Mouse (Mus musculus) neural tube, embryonic 13.5 days (tissue): ENCODE data around the gene Ptpre. TPM values are rescaled to one million over a fixed set of nuclear protein-coding genes. Genes with fewer than 3 reads are reported as not detected.
"Not testable (repeated sequence)": the region's sequence is repeated elsewhere in the genome, so short reads cannot be mapped to it uniquely, and the experiment has no call there.

Experiments used
- ATAC-seq: fragments of 200-750 bp; cut with Nextera tagmentation; 2 replicates; pipeline ENCODE4 v1.8.0; 2017; ENCODE audit warnings: low read depth, mild to moderate bottlenecking, moderate TSS enrichment, moderate library complexity
- H3K27ac ChIP-seq: fragments of 300-500 bp; sonication (generic); replicated peaks from 2 replicates; pipeline ENCODE4 v1.5.1; 2015; ENCODE audit warnings: moderate library complexity, mild to moderate bottlenecking, inconsistent platforms
- H3K27me3 ChIP-seq: fragments of 300-500 bp; sonication (generic); 2 replicates; pipeline ENCODE4 v1.6.1; 2015; ENCODE audit warnings: mild to moderate bottlenecking, inconsistent platforms
- H3K36me3 ChIP-seq: fragments of 300-500 bp; sonication (generic); 2 replicates; pipeline ENCODE4 v1.6.1; 2015; ENCODE audit warnings: mild to moderate bottlenecking, inconsistent platforms
- H3K4me1 ChIP-seq: fragments of 300-500 bp; sonication (generic); replicated peaks from 2 replicates; pipeline ENCODE4 v1.6.1; 2015; ENCODE audit warnings: inconsistent platforms
- H3K4me2 ChIP-seq: fragments of 300-500 bp; sonication (generic); 2 replicates; pipeline ENCODE4 v1.6.1; 2015; ENCODE audit warnings: inconsistent platforms, mild to moderate bottlenecking, moderate library complexity
- H3K4me3 ChIP-seq: fragments of 300-500 bp; sonication (generic); 2 replicates; pipeline ENCODE4 v1.5.1; 2015; ENCODE audit warnings: mild to moderate bottlenecking, inconsistent platforms
- H3K9ac ChIP-seq: fragments of 300-500 bp; sonication (generic); 2 replicates; pipeline ENCODE4 v1.6.1; 2015; ENCODE audit warnings: moderate library complexity, mild to moderate bottlenecking, inconsistent platforms
- H3K9me3 ChIP-seq: fragments of 300-500 bp; sonication (generic); 2 replicates; pipeline ENCODE4 v1.6.1; 2016; ENCODE audit warnings: inconsistent platforms
- WGBS: fragments of 180-500 bp; shearing (Covaris S2); methylation state at CpG from one replicate; pipeline ENCODE4 v1.1.7; 2015; 5-methylcytosine and 5-hydroxymethylcytosine counted together
- polyA plus RNA-seq: library from polyadenylated mRNA; unstranded; fragments of >200 nt; fragmentation: Nextera tagmentation; extraction: Ambion mirVana; gene quantifications from 2 replicates; pipeline ENCODE4 v1.2.1, GENCODE M21; 2015

Ptpre gene
- polyA plus RNA-seq, result 4.1 and 5.3 TPM in 2 replicates

GRCm38 (mm10) chr7:135537341-135537901, at the start of gene Ptpre:
Gene Ptpre (plus strand): TSS chr7:135537481.
- Histone ChIP-seq H3K9ac (peak within 1 kb of the TSS; percentile 79), H3K4me2 (peak within 1 kb of the TSS; percentile 87), H3K36me3 (no peaks in the 10 kb centered on the region), H3K27ac (peak within 1 kb of the TSS; percentile 83), H3K4me1 (peaks cover 11% of the 10 kb centered on the region), H3K9me3 (no peaks in the 10 kb centered on the region), H3K4me3 (peak within 1 kb of the TSS; percentile 72), H3K27me3 (peaks cover 20% of the 10 kb centered on the region)
- peak; percentile 97 for ATAC-seq
- WGBS, result 6% methylated on average over 28 of the region's 28 CpGs

GRCm38 (mm10) chr7:135488214-135488810, 49.0 kb upstream of the Ptpre start:
- no peaks in the 10 kb centered on the region for H3K36me3 ChIP-seq
- no peak overlapping the region for H3K27ac ChIP-seq
- no peak overlapping the region for H3K4me3 ChIP-seq
- 0 out of 2 replicates have a peak, but pooled peaks cover 6% of the 10 kb centered on the region for H3K9me3 ChIP-seq
- WGBS, result 74% methylated on average over 6 of the region's 6 CpGs
- H3K27me3 ChIP-seq, result peaks cover 20% of the 10 kb centered on the region
- no peak overlapping the region for H3K4me2 ChIP-seq
- H3K4me1 ChIP-seq, result peaks cover 25% of the 10 kb centered on the region
- no peak for ATAC-seq
- no peak overlapping the region for H3K9ac ChIP-seq

- no peak overlapping the region for H3K9ac ChIP-seq
- peaks cover 22% of the 10 kb centered on the region for H3K4me1 ChIP-seq
- 0 out of 2 replicates have a peak, but pooled peaks cover 7% of the 10 kb centered on the region for H3K27me3 ChIP-seq
- H3K27ac ChIP-seq, result no peak overlapping the region
- no peak overlapping the region for H3K4me2 ChIP-seq
- no peak overlapping the region for H3K4me3 ChIP-seq
- 0 out of 2 replicates have a peak, but pooled peaks cover 6% of the 10 kb centered on the region for H3K9me3 ChIP-seq
- no peaks in the 10 kb centered on the region for H3K36me3 ChIP-seq
- no peak for ATAC-seq
- WGBS, result 84% methylated on average over 9 of the region's 9 CpGs
These were observed 47.4 kb upstream of the Ptpre start for GRCm38 (mm10) chr7:135489724-135490499.

- H3K27ac ChIP-seq, result no peak overlapping the region
- no peak overlapping the region for H3K4me2 ChIP-seq
- 0 out of 2 replicates have a peak, but pooled peaks cover 4% of the 10 kb centered on the region for H3K27me3 ChIP-seq
- H3K36me3 ChIP-seq, result no peaks in the 10 kb centered on the region
- H3K9me3 ChIP-seq, result 0 out of 2 replicates have a peak, but pooled peaks cover 6% of the 10 kb centered on the region
- no peak for ATAC-seq
- peaks cover 16% of the 10 kb centered on the region for H3K4me1 ChIP-seq
- no peak overlapping the region for H3K4me3 ChIP-seq
- H3K9ac ChIP-seq, result no peak overlapping the region
- WGBS, result 65% methylated on average over 8 of the region's 8 CpGs
These were observed 46.8 kb upstream of the Ptpre start for GRCm38 (mm10) chr7:135490500-135490886.

DNA sequence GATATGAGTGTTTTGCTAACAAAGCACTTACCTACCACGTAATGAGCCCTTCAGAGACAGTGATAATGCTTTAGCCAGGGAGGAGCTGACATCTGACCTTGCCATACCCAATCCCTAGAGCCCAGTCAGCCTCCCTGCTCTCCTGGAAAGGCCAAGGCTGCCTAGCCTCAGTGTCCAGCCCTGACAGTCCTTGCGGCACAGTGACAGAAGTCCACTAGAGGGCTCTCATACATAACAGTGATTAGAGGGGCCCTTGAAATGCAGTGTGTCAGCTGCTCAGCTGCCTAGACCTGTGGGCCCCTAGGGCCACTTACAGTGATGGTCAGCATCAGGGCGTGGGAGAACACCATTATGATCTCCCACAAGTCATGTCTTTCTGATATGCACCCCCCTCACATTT, 42.0 kb upstream of the Ptpre start:
- no peak overlapping the region for H3K9ac ChIP-seq
- 0 out of 2 replicates have a peak, but pooled peaks cover 6% of the 10 kb centered on the region for H3K9me3 ChIP-seq
- H3K27ac ChIP-seq, result no peak overlapping the region
- no peak overlapping the region for H3K4me3 ChIP-seq
- H3K27me3 ChIP-seq, result no peaks in the 10 kb centered on the region
- H3K4me1 ChIP-seq, result no peaks in the 10 kb centered on the region
- no peak overlapping the region for H3K4me2 ChIP-seq
- H3K36me3 ChIP-seq, result no peaks in the 10 kb centered on the region
- 44% methylated on average over 3 of the region's 3 CpGs for WGBS
- no peak for ATAC-seq

DNA sequence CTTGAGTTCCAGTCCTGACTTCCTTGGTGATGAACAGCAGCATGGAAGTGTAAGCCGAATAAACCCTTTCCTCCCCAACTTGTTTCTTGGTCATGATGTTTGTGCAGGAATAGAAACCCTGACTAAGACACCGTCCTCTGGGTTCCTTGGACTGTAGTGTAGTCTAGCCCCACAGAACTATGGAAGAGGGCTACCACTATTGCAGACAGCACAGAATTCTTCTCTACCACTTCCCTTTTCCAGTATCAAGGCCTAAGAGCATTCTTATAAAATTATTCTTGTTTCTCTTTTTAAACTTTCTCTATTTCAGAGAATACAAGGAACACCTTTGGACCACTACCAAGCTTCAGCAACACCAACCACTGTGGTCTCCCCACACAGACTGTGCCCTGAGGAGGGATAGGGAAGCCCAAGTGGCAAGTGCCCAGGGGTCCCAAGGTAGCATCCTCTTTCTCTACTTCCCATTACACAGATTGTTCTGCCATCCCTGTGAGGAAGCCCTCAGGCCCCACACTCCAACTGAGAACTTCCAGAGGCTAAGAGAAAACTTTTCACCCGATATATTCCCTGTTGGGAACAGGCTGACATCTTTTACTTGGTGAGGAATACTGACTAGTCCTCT, 38.6 kb upstream of the Ptpre start:
- Histone ChIP-seq H3K27ac (no peak overlapping the region), H3K9me3 (no peaks in the 10 kb centered on the region), H3K4me3 (no peak overlapping the region), H3K4me1 (no peaks in the 10 kb centered on the region), H3K27me3 (no peaks in the 10 kb centered on the region), H3K4me2 (no peak overlapping the region), H3K36me3 (no peaks in the 10 kb centered on the region), H3K9ac (no peak overlapping the region)
- 90% methylated on average over 3 of the region's 3 CpGs for WGBS
- ATAC-seq, result no peak

GRCm38 (mm10) chr7:135499403-135499802, 37.9 kb upstream of the Ptpre start:
- no peaks in the 10 kb centered on the region for H3K36me3 ChIP-seq
- no peak overlapping the region for H3K4me3 ChIP-seq
- H3K4me2 ChIP-seq, result no peak overlapping the region
- no peaks in the 10 kb centered on the region for H3K27me3 ChIP-seq
- H3K9me3 ChIP-seq, result no peaks in the 10 kb centered on the region
- H3K9ac ChIP-seq, result no peak overlapping the region
- WGBS, result 62% methylated on average over 2 of the region's 2 CpGs
- H3K4me1 ChIP-seq, result no peaks in the 10 kb centered on the region
- no peak for ATAC-seq
- no peak overlapping the region for H3K27ac ChIP-seq

- H3K9ac ChIP-seq, H3K4me2 ChIP-seq, H3K9me3 ChIP-seq, ATAC-seq, H3K4me3 ChIP-seq, H3K27ac ChIP-seq, H3K4me1 ChIP-seq, H3K36me3 ChIP-seq, H3K27me3 ChIP-seq: not testable (repeated sequence)
- WGBS, result 88% methylated on average over 5 of the region's 5 CpGs
These were observed 30.8 kb upstream of the Ptpre start for GRCm38 (mm10) chr7:135506506-135506905.

- no peaks in the 10 kb centered on the region for H3K36me3 ChIP-seq
- no peak overlapping the region for H3K9ac ChIP-seq
- H3K4me1 ChIP-seq, result no peaks in the 10 kb centered on the region
- no peaks in the 10 kb centered on the region for H3K27me3 ChIP-seq
- H3K4me3 ChIP-seq, result no peak overlapping the region
- WGBS, result 74% methylated on average over 4 of the region's 4 CpGs
- H3K4me2 ChIP-seq, result no peak overlapping the region
- no peak for ATAC-seq
- no peaks in the 10 kb centered on the region for H3K9me3 ChIP-seq
- no peak overlapping the region for H3K27ac ChIP-seq
These were observed 28.7 kb upstream of the Ptpre start for GRCm38 (mm10) chr7:135508602-135509001.

DNA sequence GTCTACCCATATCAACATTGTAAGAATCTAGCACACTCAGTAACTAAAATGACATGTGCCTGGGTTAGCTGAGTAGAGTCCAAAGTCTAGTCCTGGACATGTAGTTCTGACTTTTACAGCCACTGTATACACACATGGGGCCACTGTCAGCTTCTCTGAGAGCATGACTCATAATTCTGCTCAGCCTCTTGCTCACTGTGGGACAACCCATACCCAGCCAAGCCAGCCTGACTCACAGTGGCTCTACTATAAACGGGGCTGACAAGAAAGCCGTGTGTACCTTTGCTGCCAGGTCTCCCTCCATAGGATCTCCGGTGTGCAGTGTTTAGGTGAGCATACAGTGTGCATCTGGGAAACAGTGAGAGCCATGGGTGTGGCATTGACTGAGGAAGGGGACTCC, 28.0 kb upstream of the Ptpre start:
- no peaks in the 10 kb centered on the region for H3K27me3 ChIP-seq
- H3K36me3 ChIP-seq, result no peaks in the 10 kb centered on the region
- H3K4me1 ChIP-seq, result no peaks in the 10 kb centered on the region
- ATAC-seq, result no peak
- H3K9me3 ChIP-seq, result no peaks in the 10 kb centered on the region
- H3K4me3 ChIP-seq, result no peak overlapping the region
- H3K4me2 ChIP-seq, result no peak overlapping the region
- no peak overlapping the region for H3K27ac ChIP-seq
- no peak overlapping the region for H3K9ac ChIP-seq
- 93% methylated on average over 3 of the region's 3 CpGs for WGBS

- H3K27ac ChIP-seq, result no peak overlapping the region
- H3K9me3 ChIP-seq, result no peaks in the 10 kb centered on the region
- WGBS, result 92% methylated on average over 5 of the region's 5 CpGs
- H3K27me3 ChIP-seq, result no peaks in the 10 kb centered on the region
- no peak overlapping the region for H3K4me2 ChIP-seq
- H3K4me3 ChIP-seq, result no peak overlapping the region
- no peaks in the 10 kb centered on the region for H3K36me3 ChIP-seq
- no peak for ATAC-seq
- H3K9ac ChIP-seq, result no peak overlapping the region
- no peaks in the 10 kb centered on the region for H3K4me1 ChIP-seq
These were observed 26.9 kb upstream of the Ptpre start for GRCm38 (mm10) chr7:135510431-135510830.

- WGBS, result 79% methylated on average over 3 of the region's 3 CpGs
- ATAC-seq, result no peak
- no peak overlapping the region for H3K4me3 ChIP-seq
- H3K36me3 ChIP-seq, result no peaks in the 10 kb centered on the region
- no peak overlapping the region for H3K4me2 ChIP-seq
- H3K27me3 ChIP-seq, result no peaks in the 10 kb centered on the region
- H3K27ac ChIP-seq, result no peak overlapping the region
- no peaks in the 10 kb centered on the region for H3K4me1 ChIP-seq
- no peaks in the 10 kb centered on the region for H3K9me3 ChIP-seq
- H3K9ac ChIP-seq, result no peak overlapping the region
These were observed 25.6 kb upstream of the Ptpre start for GRCm38 (mm10) chr7:135511723-135512122.
